Mouse (Mus musculus): Measurements from ENCODE around the gene Gm10230.
"Not testable (repeated sequence)": the region's sequence is repeated elsewhere in the genome, so short reads cannot be mapped to it uniquely, and the experiment has no call there.

Gene Gm10230

DNA sequence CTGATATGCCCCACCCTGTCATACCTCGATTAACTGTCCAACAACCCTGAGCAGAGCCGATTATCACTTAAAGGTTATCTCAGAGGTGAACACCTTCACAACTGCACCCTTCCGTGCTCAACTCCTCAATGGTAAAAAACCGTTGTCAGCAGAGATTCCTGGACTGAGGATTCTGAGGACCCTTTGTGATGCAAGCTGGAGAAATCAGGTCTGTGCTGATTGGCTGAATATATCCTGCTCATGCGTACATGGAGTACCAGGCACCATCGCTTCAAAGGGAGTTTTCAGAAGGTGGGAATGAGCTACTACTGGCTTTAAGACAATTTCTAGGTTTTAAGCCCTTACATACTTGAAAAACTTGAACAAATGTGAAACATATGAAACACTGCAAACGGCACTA lies at the start of gene Gm10230:
TSS of gene Gm10230 (minus strand) at position 101 of the 400 bp plus-strand sequence.
- DNase-seq: not testable (repeated sequence)
